Mouse (Mus musculus) liver, postnatal 0 days (tissue): Measurements from ENCODE around the gene Pllp.

Source experiments
- CTCF ChIP-seq: sonication (generic); IDR thresholded peaks from 2 replicates; pipeline ENCODE4 v1.5.1; 2016; ENCODE audit warnings: antibody characterized with exemption, low read depth
- EP300 ChIP-seq: IDR thresholded peaks from 2 replicates; pipeline ENCODE4 v1.6.1; 2016; ENCODE audit warnings: antibody characterized with exemption, low read depth, mild to moderate bottlenecking

GRCm38 (mm10) chr8:94739829-94740228 is 43.8 kb upstream of the Pllp start:
- TF ChIP-seq CTCF (no peak), EP300 (no peak)
